Mouse (Mus musculus) E14TG2a.4 (cell line): ENCODE data around the gene BC035044.

Experiments
- CTCF ChIP-seq: conservative IDR thresholded peaks from 2 replicates; pipeline ENCODE4 v1.5.1; 2014; ENCODE audit warnings: low read length
- POU5F1 ChIP-seq: IDR thresholded peaks from 2 replicates; pipeline ENCODE4 v1.6.1; 2014; ENCODE audit warnings: low read length, borderline replicate concordance

DNA sequence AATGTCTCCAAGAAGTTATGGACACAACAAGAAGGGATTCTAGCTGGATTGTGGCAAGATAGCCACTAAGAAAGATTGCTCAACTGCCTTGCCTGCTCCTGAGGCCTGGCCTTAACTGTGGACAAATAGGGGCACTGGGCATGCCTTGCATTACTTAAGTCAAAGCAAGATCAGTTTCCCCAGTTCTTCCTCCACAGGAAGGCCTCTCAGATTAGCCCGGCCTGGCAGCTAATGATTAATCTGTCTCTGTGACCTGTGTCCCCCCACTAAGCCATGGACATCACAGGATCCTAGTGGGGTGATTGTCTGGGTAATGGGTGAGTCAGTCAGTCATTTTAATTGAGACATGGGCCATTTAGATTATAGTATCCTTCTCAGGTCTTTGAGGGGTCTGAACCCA lies 35.4 kb downstream of the BC035044 start:
- TF ChIP-seq CTCF (no peak), POU5F1 (no peak)
